Mouse (Mus musculus): ENCODE data around the gene Syn1.

- TF ChIP-seq CTCF (IDR thresholded peaks at IDR 0.05; ENCODE audit: low read depth, low read length) (no peak), GATA1 (IDR thresholded peaks at IDR 0.05; ENCODE audit: borderline replicate concordance, low read length) (no peak), TAL1 (conservative IDR thresholded peaks at IDR 0.05; ENCODE audit: low read depth, low read length) (no peak)
Measured at GRCm38 (mm10) chrX:20913726-20914125, 7.1 kb downstream of the Syn1 start.

Data from G1E (cell line).